Mouse (Mus musculus): ENCODE data around the gene Exoc7. TPM values are rescaled to one million over a fixed set of nuclear protein-coding genes. Genes with fewer than 3 reads are reported as not detected.
A peak's percentile ranks its signal among the peaks of the same experiment; 100 is the strongest.

The Exoc7 gene
- polyA plus RNA-seq, 1 experiment from 2014 or later = 47.8 TPM

- Histone ChIP-seq H3K4me1 (replicated peaks) (peaks cover 19% of the 10 kb centered on the region), H3K4me2 (no peak overlapping the region), H3K27ac (ENCODE audit: poor library complexity, severe bottlenecking) (no peak overlapping the region), H3K9me3 (replicated peaks) (no peaks in the 10 kb centered on the region), H3K4me3 (no peak overlapping the region), H3K27me3 (replicated peaks) (no peaks in the 10 kb centered on the region), H3K36me3 (peaks cover 99% of the 10 kb centered on the region), H3K9ac (no peak overlapping the region)
- ATAC-seq (ENCODE audit: insufficient number of reproducible peaks, low FRiP score) = no peak
- 81% methylated on average over 9 of the region's 9 CpGs for WGBS
Observed at GRCm38 (mm10) chr11:116255982-116256675, 50.9 kb downstream of the Exoc7 start.

GRCm38 (mm10) chr11:116255090-116255981, 51.7 kb downstream of the Exoc7 start:
- Histone ChIP-seq H3K4me3 (no peak overlapping the region), H3K4me1 (replicated peaks) (peaks cover 25% of the 10 kb centered on the region), H3K9me3 (replicated peaks) (no peaks in the 10 kb centered on the region), H3K4me2 (no peak overlapping the region), H3K36me3 (peaks cover 99% of the 10 kb centered on the region), H3K27me3 (replicated peaks) (no peaks in the 10 kb centered on the region), H3K9ac (no peak overlapping the region), H3K27ac (ENCODE audit: poor library complexity, severe bottlenecking) (no peak overlapping the region)
- no peak for ATAC-seq (ENCODE audit: insufficient number of reproducible peaks, low FRiP score)
- 85% methylated on average over 22 of the region's 22 CpGs for WGBS

GRCm38 (mm10) chr11:116254627-116255026, 52.4 kb downstream of the Exoc7 start:
- Histone ChIP-seq H3K27me3 (replicated peaks) (no peaks in the 10 kb centered on the region), H3K4me2 (no peak overlapping the region), H3K36me3 (peaks cover 99% of the 10 kb centered on the region), H3K4me3 (no peak overlapping the region), H3K9me3 (replicated peaks) (no peaks in the 10 kb centered on the region), H3K9ac (no peak overlapping the region), H3K27ac (ENCODE audit: poor library complexity, severe bottlenecking) (no peak overlapping the region), H3K4me1 (replicated peaks) (peaks cover 25% of the 10 kb centered on the region)
- no peak for ATAC-seq (ENCODE audit: insufficient number of reproducible peaks, low FRiP score)
- 81% methylated on average over 9 of the region's 9 CpGs for WGBS

- Histone ChIP-seq H3K9me3 (replicated peaks) (no peaks in the 10 kb centered on the region), H3K4me1 (replicated peaks) (peaks cover 25% of the 10 kb centered on the region), H3K36me3 (peaks cover 99% of the 10 kb centered on the region), H3K27me3 (replicated peaks) (no peaks in the 10 kb centered on the region), H3K9ac (no peak overlapping the region), H3K4me3 (no peak overlapping the region), H3K4me2 (no peak overlapping the region), H3K27ac (ENCODE audit: poor library complexity, severe bottlenecking) (no peak overlapping the region)
- 86% methylated on average over 3 of the region's 3 CpGs for WGBS
- ATAC-seq (ENCODE audit: insufficient number of reproducible peaks, low FRiP score) = no peak
Observed at GRCm38 (mm10) chr11:116253076-116253600, 53.9 kb downstream of the Exoc7 start.

- peaks cover 25% of the 10 kb centered on the region for H3K4me1 ChIP-seq (replicated peaks)
- H3K9me3 ChIP-seq (replicated peaks) = no peaks in the 10 kb centered on the region
- 63% methylated on average over 8 of the region's 8 CpGs for WGBS
- ATAC-seq (ENCODE audit: insufficient number of reproducible peaks, low FRiP score) = no peak
- peak overlapping the region; percentile 10; the same call in 1 of the 2 replicates for H3K27ac ChIP-seq (ENCODE audit: poor library complexity, severe bottlenecking)
- H3K4me3 ChIP-seq = no peak overlapping the region
- H3K36me3 ChIP-seq = peaks cover 99% of the 10 kb centered on the region
- no peak overlapping the region for H3K4me2 ChIP-seq
- no peaks in the 10 kb centered on the region for H3K27me3 ChIP-seq (replicated peaks)
- H3K9ac ChIP-seq = no peak overlapping the region
Observed at GRCm38 (mm10) chr11:116250898-116251297, 56.1 kb downstream of the Exoc7 start.

- H3K27me3 ChIP-seq (replicated peaks) = no peaks in the 10 kb centered on the region
- H3K27ac ChIP-seq (ENCODE audit: poor library complexity, severe bottlenecking) = no peak overlapping the region
- H3K4me2 ChIP-seq = no peak overlapping the region
- ATAC-seq (ENCODE audit: insufficient number of reproducible peaks, low FRiP score) = no peak
- WGBS = 86% methylated on average over 14 of the region's 14 CpGs
- no peak overlapping the region for H3K9ac ChIP-seq
- H3K4me3 ChIP-seq = no peak overlapping the region
- H3K9me3 ChIP-seq (replicated peaks) = no peaks in the 10 kb centered on the region
- peaks cover 18% of the 10 kb centered on the region for H3K4me1 ChIP-seq (replicated peaks)
- H3K36me3 ChIP-seq = peaks cover 99% of the 10 kb centered on the region
Observed at GRCm38 (mm10) chr11:116247502-116248222, 59.4 kb downstream of the Exoc7 start.

- no peaks in the 10 kb centered on the region for H3K9me3 ChIP-seq (replicated peaks)
- no peak overlapping the region for H3K27ac ChIP-seq (ENCODE audit: poor library complexity, severe bottlenecking)
- H3K4me3 ChIP-seq = no peak overlapping the region
- no peaks in the 10 kb centered on the region for H3K27me3 ChIP-seq (replicated peaks)
- 86% methylated on average over 6 of the region's 6 CpGs for WGBS
- H3K36me3 ChIP-seq = peaks cover 78% of the 10 kb centered on the region
- H3K4me1 ChIP-seq (replicated peaks) = 0 out of 2 replicates have a peak, but pooled peaks cover 1% of the 10 kb centered on the region
- H3K4me2 ChIP-seq = no peak overlapping the region
- H3K9ac ChIP-seq = no peak overlapping the region
- ATAC-seq (ENCODE audit: insufficient number of reproducible peaks, low FRiP score) = no peak
Observed at GRCm38 (mm10) chr11:116245616-116246015, 61.4 kb downstream of the Exoc7 start.

GRCm38 (mm10) chr11:116244580-116244979, 62.5 kb downstream of the Exoc7 start:
- Histone ChIP-seq H3K9ac (no peak overlapping the region), H3K4me2 (no peak overlapping the region), H3K27me3 (replicated peaks) (no peaks in the 10 kb centered on the region), H3K4me1 (replicated peaks) (peaks cover 3% of the 10 kb centered on the region), H3K9me3 (replicated peaks) (no peaks in the 10 kb centered on the region), H3K27ac (ENCODE audit: poor library complexity, severe bottlenecking) (no peak overlapping the region), H3K4me3 (no peak overlapping the region), H3K36me3 (peaks cover 68% of the 10 kb centered on the region)
- 75% methylated on average over 8 of the region's 8 CpGs for WGBS
- ATAC-seq (ENCODE audit: insufficient number of reproducible peaks, low FRiP score) = no peak

GRCm38 (mm10) chr11:116241744-116242235, 65.2 kb downstream of the Exoc7 start:
- no peak for ATAC-seq (ENCODE audit: insufficient number of reproducible peaks, low FRiP score)
- H3K4me3 ChIP-seq = no peak overlapping the region
- H3K36me3 ChIP-seq = peaks cover 40% of the 10 kb centered on the region
- no peaks in the 10 kb centered on the region for H3K9me3 ChIP-seq (replicated peaks)
- no peak overlapping the region for H3K27ac ChIP-seq (ENCODE audit: poor library complexity, severe bottlenecking)
- H3K9ac ChIP-seq = no peak overlapping the region
- 60% methylated on average over 12 of the region's 12 CpGs for WGBS
- H3K27me3 ChIP-seq (replicated peaks) = peaks cover 23% of the 10 kb centered on the region
- H3K4me2 ChIP-seq = no peak overlapping the region
- H3K4me1 ChIP-seq (replicated peaks) = peaks cover 12% of the 10 kb centered on the region

- H3K9ac ChIP-seq = no peak overlapping the region
- no peak overlapping the region for H3K4me2 ChIP-seq
- H3K36me3 ChIP-seq = peaks cover 20% of the 10 kb centered on the region
- no peak overlapping the region for H3K27ac ChIP-seq (ENCODE audit: poor library complexity, severe bottlenecking)
- WGBS = 16% methylated on average over 7 of the region's 7 CpGs
- H3K4me1 ChIP-seq (replicated peaks) = peaks cover 12% of the 10 kb centered on the region
- peaks cover 43% of the 10 kb centered on the region for H3K27me3 ChIP-seq (replicated peaks)
- ATAC-seq (ENCODE audit: insufficient number of reproducible peaks, low FRiP score) = no peak
- no peak overlapping the region for H3K4me3 ChIP-seq
- no peaks in the 10 kb centered on the region for H3K9me3 ChIP-seq (replicated peaks)
Observed at GRCm38 (mm10) chr11:116239797-116240196, 67.2 kb downstream of the Exoc7 start.

Data from heart, embryonic 12.5 days (tissue).